In genomic region chr11:115955195-115955858, GRCm38 (mm10) we compare ENCODE assay signal across 9 mouse cellular contexts. TPM values are rescaled to one million over a fixed set of nuclear protein-coding genes. Genes with fewer than 3 reads are reported as not detected.
DNase-seq lines count a peak whose midpoint lies in the region; ATAC-seq and TF ChIP-seq lines count a peak whose summit lies in the region.
"Had no signal": no experiment of that assay in that cellular context is flagged by ENCODE, and none has a peak within 500 bp of the region (broad histone marks: within the 10 kb centered on the region; RNA-seq: fewer than 3 reads in every experiment).

No protein-coding gene starts in this region.

- peak overlapping the region; percentile 16 for H3ac ChIP-seq in C2C12 (ENCODE audit: control insufficient read depth, insufficient read length, low read depth)

- TF ChIP-seq CTCF in C2C12 (IDR thresholded peaks at IDR 0.05; ENCODE audit: control insufficient read depth, insufficient read depth, insufficient read length): no peak

- peaks cover 62% of the 10 kb centered on the region for H3K36me3 ChIP-seq in C2C12 (ENCODE audit: control insufficient read depth, insufficient read depth)

- 0 out of 2 replicates have a peak, but pooled peaks have one; percentile 25 for ATAC-seq in common myeloid progenitor, adult 5-6 weeks (replicated peaks; ENCODE audit: low read depth, poor library complexity, severe bottlenecking)

- H3K4me3 ChIP-seq in C2C12 (ENCODE audit: insufficient read depth, poor library complexity, severe bottlenecking): no peak overlapping the region
- H3K4me3 ChIP-seq: liver, embryonic 15.5 days had no signal

- H3K79me3 ChIP-seq in C2C12 (ENCODE audit: low read depth): peaks cover 2% of the 10 kb centered on the region

- peak; percentile 69 for DNase-seq in kidney, adult 11 months
- DNase-seq in kidney, postnatal 4 days: no peak
- peak; percentile 62 for DNase-seq in kidney, adult 9 months
- DNase-seq in right cerebral cortex, postnatal 36 days (ENCODE audit: low spot score in 2 of 2): no peak
- DNase-seq in cerebellum, adult 18-20 months: no peak
- DNase-seq in left cerebral cortex, postnatal 25 days (ENCODE audit: low spot score in 2 of 2): no peak

- intact Hi-C loops in left cerebral cortex, postnatal 25 days (cut with DNase I): no loop called here

- peaks cover 12% of the 10 kb centered on the region for H3K79me2 ChIP-seq in C2C12 (ENCODE audit: control insufficient read depth, insufficient read depth)

- H3K27me3 ChIP-seq in C2C12 (ENCODE audit: control insufficient read depth, insufficient read depth, insufficient read length): no peaks in the 10 kb centered on the region
- H3K27me3 ChIP-seq: liver, embryonic 15.5 days had no signal

TF ChIP-seq in C2C12, 6 proteins besides CTCF, POLR2A, EP300 and RAD21:
- TF ChIP-seq MYOG (IDR thresholded peaks at IDR 0.05; ENCODE audit: control insufficient read depth, extremely low read depth, insufficient read length) (no peak), MAX (IDR thresholded peaks at IDR 0.05) (peak; percentile 76), CEBPB (IDR thresholded peaks at IDR 0.05; ENCODE audit: low read depth) (no peak), USF1 (IDR thresholded peaks at IDR 0.05; ENCODE audit: low read depth) (peak; percentile 94), FOSL1 (IDR thresholded peaks at IDR 0.05; ENCODE audit: insufficient read depth, low read length, poor library complexity, severe bottlenecking) (no peak)

RNA-seq across cellular contexts. Expression of gene Itgb4, which starts 19.2 kb away (rescaled TPM):
- polyA plus RNA-seq in C2C12 (2012; fragmentation: generic; extraction: Trizol): 0.49 TPM
- 0.29 and 5.1 TPM in 2 replicates for total RNA-seq in common myeloid progenitor, adult 5-6 weeks (2017)
- 1 to 10 TPM; 3.7 to 6.6 TPM for total RNA-seq in left cerebral cortex, postnatal 25 days (2021)

RNA-seq across cellular contexts. Expression of gene Recql5, which starts 22.1 kb away (rescaled TPM):
- 7.6 TPM for polyA plus RNA-seq in C2C12 (2012; fragmentation: generic; extraction: Trizol)
- 23.6 and 25.3 TPM in 2 replicates for total RNA-seq in common myeloid progenitor, adult 5-6 weeks (2017)
- 10 to 100 TPM; 22.3 to 26.3 TPM for total RNA-seq in left cerebral cortex, postnatal 25 days (2021)

RNA-seq across cellular contexts. Expression of gene Sap30bp, which starts 22.2 kb away (rescaled TPM):
- polyA plus RNA-seq in C2C12 (2012; fragmentation: generic; extraction: Trizol): 77.6 TPM
- total RNA-seq in common myeloid progenitor, adult 5-6 weeks (2017): 164 and 170 TPM in 2 replicates
- total RNA-seq in left cerebral cortex, postnatal 25 days (2021): 10 to 100 TPM; 40.4 to 45.5 TPM

RNA-seq across cellular contexts. Expression of gene Smim6, which starts 43.5 kb away (rescaled TPM):
- 0.28 TPM for polyA plus RNA-seq in C2C12 (2012; fragmentation: generic; extraction: Trizol)
- 0.34 and 2.0 TPM in 2 replicates for total RNA-seq in common myeloid progenitor, adult 5-6 weeks (2017)
- not detected for total RNA-seq in left cerebral cortex, postnatal 25 days (2021)

RNA-seq across cellular contexts. Expression of gene Smim5, which starts 55.6 kb away (rescaled TPM):
- polyA plus RNA-seq in C2C12 (2012; fragmentation: generic; extraction: Trizol): 0.53 TPM
- 31.2 and 35.4 TPM in 2 replicates for total RNA-seq in common myeloid progenitor, adult 5-6 weeks (2017)
- total RNA-seq in left cerebral cortex, postnatal 25 days (2021): under 1 TPM in 1 of 2 experiments, not detected in 1; 0.32 TPM

Comparison
In these comparisons a context has a peak if more than half of its experiments do, and no peak if none do; other contexts are left out.
1. DNase-seq: peak in kidney, adult 11 months (single experiment) and kidney, adult 9 months (single experiment); none in kidney, postnatal 4 days (0 of 2), right cerebral cortex, postnatal 36 days (0 of 2), cerebellum, adult 18-20 months (0 of 2) and left cerebral cortex, postnatal 25 days (0 of 2).